Mouse (Mus musculus): ENCODE measurements around the gene Plpp1. TPM values are rescaled to one million over a fixed set of nuclear protein-coding genes. Genes with fewer than 3 reads are reported as not detected.

The Plpp1 gene
- total RNA-seq (2012; rRNA removed) = 33.0 and 38.2 TPM in 2 replicates

DNA sequence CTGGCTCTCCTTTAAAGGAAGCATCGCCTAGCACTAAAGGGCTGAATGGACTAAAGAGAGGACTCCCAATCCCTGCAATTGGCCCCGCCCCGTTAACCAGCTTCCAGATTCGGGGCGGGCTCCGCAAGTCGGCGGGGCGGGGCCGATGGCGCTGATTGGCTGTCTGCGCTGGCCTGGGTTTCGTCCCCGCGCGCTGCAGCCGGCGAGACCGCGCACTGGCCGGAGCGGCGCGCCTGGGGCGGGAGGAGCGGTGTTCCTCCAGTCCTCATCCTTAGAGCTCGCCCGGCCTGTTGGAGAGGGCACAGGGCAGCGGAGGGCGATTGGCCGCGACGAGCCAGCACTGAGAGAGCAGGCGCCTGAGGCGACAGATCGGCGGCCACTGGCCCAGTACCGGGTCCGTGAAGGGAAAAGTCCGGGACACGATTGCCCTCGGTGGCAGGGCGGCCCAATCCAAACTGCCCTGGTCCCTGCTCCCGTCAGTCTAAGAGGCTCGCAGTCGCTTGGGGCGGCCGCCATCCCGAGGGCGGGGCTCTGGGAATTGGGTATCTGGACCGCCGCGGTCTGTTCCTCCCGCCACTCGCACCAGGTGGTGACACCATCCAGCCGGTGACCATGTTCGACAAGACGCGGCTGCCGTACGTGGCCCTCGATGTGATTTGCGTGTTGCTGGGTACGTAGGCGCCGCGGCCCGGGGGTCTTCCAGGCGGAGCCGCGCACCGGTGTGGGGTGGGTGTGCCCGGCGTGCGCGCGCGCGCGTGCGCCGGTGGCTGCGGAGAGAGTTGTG is at the start of gene Plpp1:
Gene Plpp1 (plus strand): TSS at position 196 of the 784 bp plus-strand sequence.
- Histone ChIP-seq H3K4me3 (ENCODE audit: insufficient read depth in 1 of 2, low read depth in 1 of 2, low read length in 2 of 2, poor library complexity in 1 of 2, severe bottlenecking in 1 of 2) (peak within 1 kb of the TSS; percentile 85 to 99), H3K4me1 (ENCODE audit: control insufficient read depth in 2 of 2, insufficient read depth in 2 of 2, low read length in 2 of 2, poor library complexity in 1 of 2) (peaks cover 1 to 4% of the 10 kb centered on the region in 2 experiments; a peak in 1 of 4 replicates), H3K9me3 (ENCODE audit: control insufficient read depth, insufficient read depth, low read depth, low read length) (no peaks in the 10 kb centered on the region), H3K36me3 (ENCODE audit: control insufficient read depth, insufficient read depth, low read length, poor library complexity, severe bottlenecking) (peaks cover 1% of the 10 kb centered on the region; the same call in 1 of the 2 replicates), H3K27ac (ENCODE audit: insufficient read depth, low read depth, low read length, poor library complexity, severe bottlenecking) (peak within 1 kb of the TSS; percentile 78), H3K9ac (ENCODE audit: insufficient read depth, low read depth, low read length, poor library complexity, severe bottlenecking) (peak within 1 kb of the TSS; percentile 80)
- no peak for TF ChIP-seq CHD2 (IDR thresholded peaks at IDR 0.05; ENCODE audit: low read depth, low read length)
- no peak for TF ChIP-seq MAFK (IDR thresholded peaks at IDR 0.05; ENCODE audit: insufficient read depth, low read depth, low read length)
- TF ChIP-seq HCFC1 (IDR thresholded peaks at IDR 0.05; ENCODE audit: borderline replicate concordance, insufficient read depth, low read length) = peak; percentile 56; the same call in 1 of the 2 replicates
- TF ChIP-seq ZC3H11A (IDR thresholded peaks at IDR 0.05; ENCODE audit: borderline replicate concordance, low read depth, low read length) = no peak
- peak; percentile 94 for DNase-seq (ENCODE audit: low read depth, low spot score)
- in situ Hi-C loops (cut with MboI; ENCODE audit: low sequenced_read_pairs in 2 of 2, unreplicated experiment in 2 of 2) = no loop called here

DNA sequence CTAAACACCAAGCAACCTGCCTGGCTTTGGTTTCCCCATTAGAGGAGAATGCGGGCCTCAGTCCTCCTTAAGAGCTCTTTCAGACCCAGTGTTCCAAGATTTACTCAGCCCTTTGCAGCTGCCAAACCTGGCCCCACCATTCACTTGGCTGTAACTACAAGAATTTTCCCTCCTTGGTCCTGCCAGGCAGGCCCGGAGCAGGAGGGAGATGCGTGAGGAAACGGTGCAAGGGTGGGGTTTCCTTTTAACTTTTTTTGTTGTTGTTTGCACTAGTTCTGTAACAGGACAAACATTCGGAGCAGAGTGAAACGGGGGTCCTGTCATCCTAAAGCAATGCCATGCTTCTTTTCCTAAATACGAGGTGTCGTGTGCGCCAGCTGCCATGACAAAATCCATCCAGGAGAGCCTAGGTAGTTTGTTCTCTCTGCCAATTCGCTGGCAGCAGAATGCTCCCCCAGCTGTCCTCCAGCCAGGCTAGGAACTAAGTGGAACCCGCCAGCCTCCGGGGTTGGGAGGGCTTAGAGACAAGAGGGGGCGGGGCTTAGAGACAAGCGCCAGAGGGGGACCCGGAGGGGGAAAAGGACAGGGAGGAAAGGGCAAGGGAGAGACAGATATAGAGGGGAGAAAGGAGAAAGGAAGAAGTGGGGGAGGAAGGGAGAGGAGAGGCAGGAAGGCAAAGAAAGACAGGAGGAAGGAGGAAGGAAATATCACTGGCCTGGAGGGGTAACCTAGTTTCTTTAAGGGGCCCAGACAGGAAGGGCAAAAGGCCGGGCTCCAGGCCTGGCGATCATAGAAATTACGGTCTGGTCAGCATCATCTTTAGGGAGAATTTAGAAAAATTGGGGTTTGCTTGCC is 48.9 kb upstream of the Plpp1 start:
- Histone ChIP-seq H3K4me1 (ENCODE audit: control insufficient read depth in 2 of 2, insufficient read depth in 2 of 2, low read length in 2 of 2, poor library complexity in 1 of 2) (peaks cover 2 to 29% of the 10 kb centered on the region in 2 experiments; a peak in 3 of 4 replicates), H3K9me3 (ENCODE audit: control insufficient read depth, insufficient read depth, low read depth, low read length) (no peaks in the 10 kb centered on the region), H3K36me3 (ENCODE audit: control insufficient read depth, insufficient read depth, low read length, poor library complexity, severe bottlenecking) (no peaks in the 10 kb centered on the region), H3K9ac (ENCODE audit: insufficient read depth, low read depth, low read length, poor library complexity, severe bottlenecking) (peak overlapping the region; percentile 57; the same call in 1 of the 2 replicates), H3K27ac (ENCODE audit: insufficient read depth, low read depth, low read length, poor library complexity, severe bottlenecking) (peak overlapping the region; percentile 51; the same call in 1 of the 2 replicates), H3K4me3 (ENCODE audit: insufficient read depth in 1 of 2, low read depth in 1 of 2, low read length in 2 of 2, poor library complexity in 1 of 2, severe bottlenecking in 1 of 2) (peak overlapping the region; percentile 44 to 58)
- TF ChIP-seq ZNF384 (IDR thresholded peaks at IDR 0.05; ENCODE audit: low read depth, low read length) = no peak
- TF ChIP-seq HCFC1 (IDR thresholded peaks at IDR 0.05; ENCODE audit: borderline replicate concordance, insufficient read depth, low read length) = no peak
- TF ChIP-seq ZC3H11A (IDR thresholded peaks at IDR 0.05; ENCODE audit: borderline replicate concordance, low read depth, low read length) = no peak
- TF ChIP-seq CHD2 (IDR thresholded peaks at IDR 0.05; ENCODE audit: low read depth, low read length) = no peak
- TF ChIP-seq MAFK (IDR thresholded peaks at IDR 0.05; ENCODE audit: insufficient read depth, low read depth, low read length) = no peak
- peak; percentile 77 for DNase-seq (ENCODE audit: low read depth, low spot score)
- in situ Hi-C loops (cut with MboI; ENCODE audit: low sequenced_read_pairs in 2 of 2, unreplicated experiment in 2 of 2) = no loop called here

- H3K27ac ChIP-seq (ENCODE audit: insufficient read depth, low read depth, low read length, poor library complexity, severe bottlenecking) = no peak overlapping the region; the same call in 1 of the 2 replicates
- TF ChIP-seq CHD2 (IDR thresholded peaks at IDR 0.05; ENCODE audit: low read depth, low read length) = no peak
These were observed 48.1 kb upstream of the Plpp1 start for GRCm38 (mm10) chr13:112752309-112752975.

GRCm38 (mm10) chr13:112753522-112753921 is 47.1 kb upstream of the Plpp1 start:
- no peak overlapping the region for H3K4me3 ChIP-seq (ENCODE audit: insufficient read depth in 1 of 2, low read depth in 1 of 2, low read length in 2 of 2, poor library complexity in 1 of 2, severe bottlenecking in 1 of 2)
- H3K27ac ChIP-seq (ENCODE audit: insufficient read depth, low read depth, low read length, poor library complexity, severe bottlenecking) = no peak overlapping the region
- H3K9me3 ChIP-seq (ENCODE audit: control insufficient read depth, insufficient read depth, low read depth, low read length) = no peaks in the 10 kb centered on the region
- no peaks in the 10 kb centered on the region for H3K36me3 ChIP-seq (ENCODE audit: control insufficient read depth, insufficient read depth, low read length, poor library complexity, severe bottlenecking)
- in situ Hi-C loops (cut with MboI; ENCODE audit: low sequenced_read_pairs in 2 of 2, unreplicated experiment in 2 of 2) = no loop called here
- TF ChIP-seq ZNF384 (IDR thresholded peaks at IDR 0.05; ENCODE audit: low read depth, low read length) = no peak
- TF ChIP-seq ZC3H11A (IDR thresholded peaks at IDR 0.05; ENCODE audit: borderline replicate concordance, low read depth, low read length) = no peak
- TF ChIP-seq CHD2 (IDR thresholded peaks at IDR 0.05; ENCODE audit: low read depth, low read length) = no peak
- no peak for TF ChIP-seq HCFC1 (IDR thresholded peaks at IDR 0.05; ENCODE audit: borderline replicate concordance, insufficient read depth, low read length)
- no peak for TF ChIP-seq MAFK (IDR thresholded peaks at IDR 0.05; ENCODE audit: insufficient read depth, low read depth, low read length)
- H3K9ac ChIP-seq (ENCODE audit: insufficient read depth, low read depth, low read length, poor library complexity, severe bottlenecking) = no peak overlapping the region
- DNase-seq (ENCODE audit: low read depth, low spot score) = no peak
- peaks cover 9 to 37% of the 10 kb centered on the region in 2 experiments for H3K4me1 ChIP-seq (ENCODE audit: control insufficient read depth in 2 of 2, insufficient read depth in 2 of 2, low read length in 2 of 2, poor library complexity in 1 of 2)

More at GRCm38 (mm10) chr13:112752309-112752975, 48.1 kb upstream of the Plpp1 start:
- Histone ChIP-seq H3K36me3 (ENCODE audit: control insufficient read depth, insufficient read depth, low read length, poor library complexity, severe bottlenecking) (no peaks in the 10 kb centered on the region), H3K4me3 (ENCODE audit: insufficient read depth in 1 of 2, low read depth in 1 of 2, low read length in 2 of 2, poor library complexity in 1 of 2, severe bottlenecking in 1 of 2) (peak overlapping the region in 1 of 2 experiments; percentile 58; a peak in 2 of 4 replicates), H3K4me1 (ENCODE audit: control insufficient read depth in 2 of 2, insufficient read depth in 2 of 2, low read length in 2 of 2, poor library complexity in 1 of 2) (peaks cover 2 to 31% of the 10 kb centered on the region in 2 experiments; a peak in 3 of 4 replicates), H3K9me3 (ENCODE audit: control insufficient read depth, insufficient read depth, low read depth, low read length) (no peaks in the 10 kb centered on the region), H3K9ac (ENCODE audit: insufficient read depth, low read depth, low read length, poor library complexity, severe bottlenecking) (no peak overlapping the region)
- in situ Hi-C loops (cut with MboI; ENCODE audit: low sequenced_read_pairs in 2 of 2, unreplicated experiment in 2 of 2) = no loop called here
- no peak for DNase-seq (ENCODE audit: low read depth, low spot score)

Measured in ES-E14 (cell line).